In genomic region chr17:52804463-52804862, GRCm38 (mm10) we compare ENCODE assay signal across 26 mouse cellular contexts.
A peak's percentile ranks its signal among the peaks of the same experiment; 100 is the strongest.
DNase-seq lines count a peak whose midpoint lies in the region; ATAC-seq and TF ChIP-seq lines count a peak whose summit lies in the region.
"Had no signal": no experiment of that assay in that cellular context is flagged by ENCODE, and none has a peak within 500 bp of the region (broad histone marks: within the 10 kb centered on the region; RNA-seq: fewer than 3 reads in every experiment).

No protein-coding gene starts in this region.

- ATAC-seq in intestine, postnatal 0 days = no peak
- ATAC-seq in intestine, embryonic 16.5 days = no peak
- no peak for ATAC-seq in Patski
- ATAC-seq: forebrain, embryonic 13.5 days; liver, postnatal 0 days had no signal

- no peak overlapping the region for H3K27ac ChIP-seq in intestine, postnatal 0 days (ENCODE audit: low read depth, low read length)
- no peak overlapping the region for H3K27ac ChIP-seq in intestine, embryonic 16.5 days (ENCODE audit: low read length)
- H3K27ac ChIP-seq: forebrain, embryonic 13.5 days; hindbrain, embryonic 15.5 days; limb, embryonic 12.5 days; midbrain, embryonic 12.5 days; neural tube, embryonic 12.5 days; stomach, embryonic 15.5 days had no signal

- H3K4me1 ChIP-seq in intestine, postnatal 0 days (replicated peaks; ENCODE audit: control insufficient read depth, insufficient read depth, low read length) = no peaks in the 10 kb centered on the region
- H3K4me1 ChIP-seq in intestine, embryonic 16.5 days (ENCODE audit: control insufficient read depth, insufficient read depth, low read length) = no peaks in the 10 kb centered on the region
- H3K4me1 ChIP-seq: forebrain, embryonic 13.5 days; hindbrain, embryonic 15.5 days; limb, embryonic 12.5 days; midbrain, embryonic 12.5 days; neural tube, embryonic 12.5 days; stomach, embryonic 15.5 days had no signal

- H3K9me3 ChIP-seq in intestine, postnatal 0 days (ENCODE audit: control insufficient read depth) = no peaks in the 10 kb centered on the region
- H3K9me3 ChIP-seq in intestine, embryonic 16.5 days (ENCODE audit: control insufficient read depth, low read length) = no peaks in the 10 kb centered on the region
- H3K9me3 ChIP-seq: forebrain, embryonic 13.5 days; hindbrain, embryonic 15.5 days; limb, embryonic 12.5 days; midbrain, embryonic 12.5 days; neural tube, embryonic 12.5 days; stomach, embryonic 15.5 days had no signal

- 65% methylated on average over 6 of the region's 6 CpGs for WGBS in intestine, postnatal 0 days
- 66% methylated on average over 6 of the region's 6 CpGs for WGBS in intestine, embryonic 16.5 days

- H3K4me3 ChIP-seq in intestine, postnatal 0 days (ENCODE audit: low read depth, low read length) = no peak overlapping the region
- H3K4me3 ChIP-seq in intestine, embryonic 16.5 days (ENCODE audit: low read length) = no peak overlapping the region
- H3K4me3 ChIP-seq: forebrain, embryonic 13.5 days; hindbrain, embryonic 15.5 days; limb, embryonic 12.5 days; midbrain, embryonic 12.5 days; neural tube, embryonic 12.5 days; stomach, embryonic 15.5 days had no signal

- H3K4me2 ChIP-seq in intestine, postnatal 0 days (replicated peaks; ENCODE audit: low read depth) = no peak overlapping the region
- H3K4me2 ChIP-seq in intestine, embryonic 16.5 days (ENCODE audit: low read depth, low read length) = no peak overlapping the region
- H3K4me2 ChIP-seq: forebrain, embryonic 13.5 days; heart, embryonic 11.5 days; hindbrain, embryonic 15.5 days; limb, embryonic 12.5 days; liver, embryonic 11.5 days; midbrain, embryonic 12.5 days; neural tube, embryonic 12.5 days; stomach, embryonic 15.5 days had no signal

- H3K9ac ChIP-seq in intestine, postnatal 0 days (ENCODE audit: low read depth, low read length) = no peak overlapping the region
- H3K9ac ChIP-seq in intestine, embryonic 16.5 days (ENCODE audit: low read depth, low read length) = no peak overlapping the region
- H3K9ac ChIP-seq: forebrain, embryonic 13.5 days; hindbrain, embryonic 15.5 days; limb, embryonic 12.5 days; liver, postnatal 0 days; midbrain, embryonic 12.5 days; neural tube, embryonic 12.5 days; stomach, embryonic 15.5 days had no signal

- no peaks in the 10 kb centered on the region for H3K27me3 ChIP-seq in intestine, postnatal 0 days (replicated peaks; ENCODE audit: control insufficient read depth, insufficient read depth, low read length)
- H3K27me3 ChIP-seq in intestine, embryonic 16.5 days (replicated peaks; ENCODE audit: control insufficient read depth, insufficient read depth, low read length) = no peaks in the 10 kb centered on the region
- no peaks in the 10 kb centered on the region for H3K27me3 ChIP-seq in Patski
- H3K27me3 ChIP-seq: CH12.LX; forebrain, embryonic 13.5 days; hindbrain, embryonic 15.5 days; limb, embryonic 12.5 days; midbrain, embryonic 12.5 days; neural tube, embryonic 12.5 days; stomach, embryonic 15.5 days had no signal

- 0 out of 2 replicates have a peak, but pooled peaks have one; percentile 3 for TF ChIP-seq CTCF in intestine, postnatal 0 days (IDR thresholded peaks at IDR 0.05; ENCODE audit: low read depth)
- peak; percentile 54 for TF ChIP-seq CTCF in Patski (IDR thresholded peaks at IDR 0.05)

- CTCF ChIA-PET in Patski (lab: Charles Lee) = no interaction called here

- POLR2A ChIA-PET in Patski (lab: Charles Lee) = no interaction called here

- H3K36me3 ChIP-seq in intestine, postnatal 0 days (ENCODE audit: control insufficient read depth, insufficient read depth) = no peaks in the 10 kb centered on the region
- no peaks in the 10 kb centered on the region for H3K36me3 ChIP-seq in intestine, embryonic 16.5 days (ENCODE audit: control insufficient read depth, insufficient read depth, low read length)
- H3K36me3 ChIP-seq: hindbrain, embryonic 15.5 days; limb, embryonic 12.5 days; midbrain, embryonic 12.5 days; neural tube, embryonic 12.5 days; stomach, embryonic 15.5 days had no signal

- in situ Hi-C loops in Patski (cut with MboI; ENCODE audit: low pct_unique_long_range_greater_than_20kb) = no loop called here

- peak; percentile 13 for DNase-seq in retina, embryonic 14.5 days (ENCODE audit: low spot score)
- DNase-seq in retina, postnatal 1 day = no peak
- DNase-seq in Patski (ENCODE audit: low read depth, low spot score) = no peak
- peak; percentile 6 for DNase-seq in embryo, embryonic 10.5 days (ENCODE audit: low spot score)
- no peak for DNase-seq in frontal cortex, adult 2 months (ENCODE audit: extremely low spot score in 1 of 2, low spot score in 1 of 2)
- DNase-seq in layer of hippocampus, adult 18-20 months (ENCODE audit: low spot score in 2 of 2) = no peak
- DNase-seq: adrenal gland, adult 8-10 months; B cell, adult 2 months; cerebellum, adult 2 months; cerebellum, postnatal 36 days; gastrocnemius, postnatal 14 days; heart, adult 11 months; kidney, adult 9 months; liver, postnatal 0 days; lung, postnatal 14 days had no signal

Comparison
In these comparisons a context has a peak if more than half of its experiments do, and no peak if none do; other contexts are left out.
1. DNase-seq: peak in retina, embryonic 14.5 days (single experiment) and embryo, embryonic 10.5 days (single experiment); none in retina, postnatal 1 day (single experiment), Patski (single experiment), frontal cortex, adult 2 months (0 of 2) and layer of hippocampus, adult 18-20 months (0 of 2).